ENCODE assay signal across 30 mouse cellular contexts in the genomic region with DNA sequence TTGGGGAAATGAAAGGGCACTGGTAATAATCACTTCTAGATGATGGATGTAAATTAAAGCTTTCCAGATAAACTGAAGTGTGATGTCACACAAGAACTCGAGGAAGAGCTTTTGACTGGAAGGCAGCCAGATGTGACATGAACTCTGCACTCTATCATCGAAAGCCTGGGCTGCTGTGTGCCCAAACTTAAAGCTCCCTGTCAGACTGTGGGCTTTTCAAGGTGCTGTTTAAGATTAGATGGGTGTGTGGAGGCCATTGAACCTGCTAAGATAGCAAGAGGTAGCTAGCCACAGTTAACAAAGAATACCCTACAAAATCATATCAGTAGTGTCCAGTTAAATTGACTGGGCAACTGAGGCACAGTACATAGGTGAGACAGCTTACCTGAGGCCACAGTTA.
DNase-seq lines count a peak whose midpoint lies in the region; ATAC-seq and TF ChIP-seq lines count a peak whose summit lies in the region.
"Had no signal": no experiment of that assay in that cellular context is flagged by ENCODE, and none has a peak within 500 bp of the region (broad histone marks: within the 10 kb centered on the region; RNA-seq: fewer than 3 reads in every experiment).

No protein-coding gene starts in this region.

- 21% methylated on average over 2 of the region's 2 CpGs for WGBS in stomach, embryonic 14.5 days
- WGBS in stomach, postnatal 0 days, result 8% methylated on average over 2 of the region's 2 CpGs
- 20% methylated on average over 2 of the region's 2 CpGs for WGBS in liver, embryonic 11.5 days
- WGBS in liver, embryonic 16.5 days (ENCODE audit: insufficient replicate concordance), result 21% methylated on average over 2 of the region's 2 CpGs
- WGBS in intestine, embryonic 16.5 days, result 25% methylated on average over 2 of the region's 2 CpGs

- H3K27me3 ChIP-seq in stomach, embryonic 14.5 days (ENCODE audit: control insufficient read depth, insufficient read depth, low read length), result no peaks in the 10 kb centered on the region
- H3K27me3 ChIP-seq in stomach, postnatal 0 days (ENCODE audit: control insufficient read depth, insufficient read depth, low read length), result no peaks in the 10 kb centered on the region
- H3K27me3 ChIP-seq in liver, embryonic 11.5 days (replicated peaks; ENCODE audit: control insufficient read depth, insufficient read depth, low read length), result no peaks in the 10 kb centered on the region
- no peaks in the 10 kb centered on the region for H3K27me3 ChIP-seq in liver, embryonic 16.5 days (ENCODE audit: control insufficient read depth, insufficient read depth, low read depth, low read length)
- no peaks in the 10 kb centered on the region for H3K27me3 ChIP-seq in intestine, embryonic 16.5 days (replicated peaks; ENCODE audit: control insufficient read depth, insufficient read depth, low read length)
- H3K27me3 ChIP-seq: forebrain, embryonic 15.5 days; lung, embryonic 15.5 days; megakaryocyte, embryonic 14.5 days; neural tube, embryonic 15.5 days had no signal

- DNase-seq in stomach, postnatal 0 days (ENCODE audit: low spot score), result no peak
- DNase-seq in liver, embryonic 11.5 days (ENCODE audit: low spot score), result no peak
- DNase-seq in thymus, adult 18-20 months, result no peak
- no peak for DNase-seq in lung, postnatal 25 days (ENCODE audit: low spot score)
- DNase-seq: adrenal gland, postnatal 10 days; cerebellum, adult 18-20 months; cerebellum, postnatal 10 days; gastrocnemius, postnatal 25 days; heart, adult 11 months; kidney, adult 11 months; kidney, postnatal 25 days; left cerebral cortex, postnatal 4 days; lung, postnatal 36 days; midbrain, embryonic 14.5 days; retina, postnatal 1 day; right cerebral cortex, postnatal 14 days; thymus, adult 2 months; thymus, postnatal 4 days had no signal

- ATAC-seq in stomach, embryonic 14.5 days (ENCODE audit: insufficient number of reproducible peaks, insufficient read depth, low FRiP score, low read depth), result 0 out of 2 replicates have a peak, but pooled peaks have one; percentile 37
- no peak for ATAC-seq in stomach, postnatal 0 days (ENCODE audit: low FRiP score, low TSS enrichment)
- ATAC-seq in liver, embryonic 11.5 days (replicated peaks; ENCODE audit: low FRiP score), result peak; percentile 96
- peak; percentile 91 for ATAC-seq in liver, embryonic 16.5 days (ENCODE audit: low read depth)
- no peak for ATAC-seq in intestine, embryonic 16.5 days
- ATAC-seq: forebrain, embryonic 15.5 days had no signal

- no peak overlapping the region for H3K4me3 ChIP-seq in stomach, embryonic 14.5 days (ENCODE audit: low read depth, low read length)
- no peak overlapping the region for H3K4me3 ChIP-seq in stomach, postnatal 0 days (ENCODE audit: low read depth, low read length)
- no peak overlapping the region for H3K4me3 ChIP-seq in liver, embryonic 11.5 days (ENCODE audit: low read depth, low read length)
- no peak overlapping the region for H3K4me3 ChIP-seq in liver, embryonic 16.5 days (ENCODE audit: low read depth, low read length)
- no peak overlapping the region for H3K4me3 ChIP-seq in intestine, embryonic 16.5 days (ENCODE audit: low read length)
- H3K4me3 ChIP-seq: forebrain, embryonic 10.5 days; forebrain, embryonic 15.5 days; layer of hippocampus, adult 2 months; lung, embryonic 15.5 days; megakaryocyte, embryonic 14.5 days; neural tube, embryonic 15.5 days had no signal

- no peaks in the 10 kb centered on the region for H3K4me1 ChIP-seq in stomach, embryonic 14.5 days (ENCODE audit: control insufficient read depth, insufficient read depth, low read length)
- no peaks in the 10 kb centered on the region for H3K4me1 ChIP-seq in stomach, postnatal 0 days (replicated peaks; ENCODE audit: control insufficient read depth, insufficient read depth)
- peaks cover 10% of the 10 kb centered on the region for H3K4me1 ChIP-seq in liver, embryonic 11.5 days (replicated peaks; ENCODE audit: control insufficient read depth, insufficient read depth, low read length)
- peaks cover 13% of the 10 kb centered on the region for H3K4me1 ChIP-seq in liver, embryonic 16.5 days (ENCODE audit: control insufficient read depth, low read depth, low read length)
- H3K4me1 ChIP-seq in intestine, embryonic 16.5 days (ENCODE audit: control insufficient read depth, insufficient read depth, low read length), result no peaks in the 10 kb centered on the region
- H3K4me1 ChIP-seq: forebrain, embryonic 10.5 days; forebrain, embryonic 15.5 days; lung, embryonic 15.5 days; neural tube, embryonic 15.5 days had no signal

- no peaks in the 10 kb centered on the region for H3K9me3 ChIP-seq in stomach, embryonic 14.5 days (ENCODE audit: control insufficient read depth, low read depth, low read length)
- H3K9me3 ChIP-seq in stomach, postnatal 0 days (ENCODE audit: control insufficient read depth, low read length), result no peaks in the 10 kb centered on the region
- no peaks in the 10 kb centered on the region for H3K9me3 ChIP-seq in liver, embryonic 11.5 days (ENCODE audit: control insufficient read depth, low read length)
- no peaks in the 10 kb centered on the region for H3K9me3 ChIP-seq in liver, embryonic 16.5 days (replicated peaks; ENCODE audit: control insufficient read depth, low read length)
- no peaks in the 10 kb centered on the region for H3K9me3 ChIP-seq in intestine, embryonic 16.5 days (ENCODE audit: control insufficient read depth, low read length)
- H3K9me3 ChIP-seq: forebrain, embryonic 10.5 days; forebrain, embryonic 15.5 days; lung, embryonic 15.5 days; megakaryocyte, embryonic 14.5 days; neural tube, embryonic 15.5 days had no signal

- H3K36me3 ChIP-seq in stomach, embryonic 14.5 days (ENCODE audit: control insufficient read depth, insufficient read depth, low read length), result no peaks in the 10 kb centered on the region
- H3K36me3 ChIP-seq in stomach, postnatal 0 days (ENCODE audit: control insufficient read depth, insufficient read depth, low read length), result no peaks in the 10 kb centered on the region
- no peaks in the 10 kb centered on the region for H3K36me3 ChIP-seq in liver, embryonic 11.5 days (ENCODE audit: control insufficient read depth, insufficient read depth, low read length)
- no peaks in the 10 kb centered on the region for H3K36me3 ChIP-seq in liver, embryonic 16.5 days (ENCODE audit: control insufficient read depth, insufficient read depth)
- no peaks in the 10 kb centered on the region for H3K36me3 ChIP-seq in intestine, embryonic 16.5 days (ENCODE audit: control insufficient read depth, insufficient read depth, low read length)
- H3K36me3 ChIP-seq: forebrain, embryonic 10.5 days; forebrain, embryonic 15.5 days; G1E; lung, embryonic 15.5 days; neural tube, embryonic 15.5 days had no signal

- no peak overlapping the region for H3K27ac ChIP-seq in stomach, embryonic 14.5 days (ENCODE audit: low read length)
- H3K27ac ChIP-seq in stomach, postnatal 0 days (replicated peaks), result no peak overlapping the region
- H3K27ac ChIP-seq in liver, embryonic 11.5 days (ENCODE audit: low read depth, low read length), result no peak overlapping the region
- H3K27ac ChIP-seq in liver, embryonic 16.5 days (ENCODE audit: low read length), result no peak overlapping the region
- H3K27ac ChIP-seq in intestine, embryonic 16.5 days (ENCODE audit: low read length), result no peak overlapping the region
- H3K27ac ChIP-seq: forebrain, embryonic 10.5 days; forebrain, embryonic 15.5 days; hindbrain, embryonic 14.5 days; layer of hippocampus, adult 2 months; lung, embryonic 15.5 days; neural tube, embryonic 15.5 days had no signal

- TF ChIP-seq CTCF in stomach, postnatal 0 days (IDR thresholded peaks at IDR 0.05; ENCODE audit: low read depth), result no peak

- H3K4me2 ChIP-seq in stomach, embryonic 14.5 days (replicated peaks; ENCODE audit: low read depth, low read length), result no peak overlapping the region
- no peak overlapping the region for H3K4me2 ChIP-seq in stomach, postnatal 0 days (replicated peaks; ENCODE audit: low read depth)
- no peak overlapping the region for H3K4me2 ChIP-seq in liver, embryonic 11.5 days
- H3K4me2 ChIP-seq in liver, embryonic 16.5 days (ENCODE audit: low read depth, low read length), result no peak overlapping the region
- no peak overlapping the region for H3K4me2 ChIP-seq in intestine, embryonic 16.5 days (ENCODE audit: low read depth, low read length)
- H3K4me2 ChIP-seq: forebrain, embryonic 15.5 days; heart, embryonic 11.5 days; hindbrain, embryonic 14.5 days; lung, embryonic 15.5 days; neural tube, embryonic 15.5 days had no signal

- H3K9ac ChIP-seq in stomach, embryonic 14.5 days (replicated peaks; ENCODE audit: low read depth, low read length), result no peak overlapping the region
- H3K9ac ChIP-seq in stomach, postnatal 0 days (ENCODE audit: low read length), result no peak overlapping the region
- H3K9ac ChIP-seq in liver, embryonic 11.5 days (ENCODE audit: low read depth, low read length), result no peak overlapping the region
- no peak overlapping the region for H3K9ac ChIP-seq in liver, embryonic 16.5 days (ENCODE audit: low read depth, low read length)
- no peak overlapping the region for H3K9ac ChIP-seq in intestine, embryonic 16.5 days (ENCODE audit: low read depth, low read length)
- H3K9ac ChIP-seq: forebrain, embryonic 15.5 days; hindbrain, embryonic 14.5 days; lung, embryonic 15.5 days; neural tube, embryonic 15.5 days had no signal

- no peak for TF ChIP-seq EP300 in stomach, postnatal 0 days (optimal IDR thresholded peaks at IDR 0.05)

Comparison
In these comparisons a context has a peak if more than half of its experiments do, and no peak if none do; other contexts are left out.
1. ATAC-seq: peak in stomach, embryonic 14.5 days (single experiment), liver, embryonic 11.5 days (single experiment) and liver, embryonic 16.5 days (single experiment); none in stomach, postnatal 0 days (single experiment) and intestine, embryonic 16.5 days (single experiment).